Mouse (Mus musculus) cortical plate, adult 2 months (tissue): ENCODE results near the gene Kcnh7. TPM values are rescaled to one million over a fixed set of nuclear protein-coding genes. Genes with fewer than 3 reads are reported as not detected.

Experiments used
- H3K27ac ChIP-seq: fragments of 200-500 bp; 2 replicates; pipeline ENCODE4 v1.5.1; 2012; ENCODE audit warnings: low read length, control low read depth, inconsistent platforms; ENCODE audit not compliant: insufficient read depth
- H3K4me1 ChIP-seq: fragments of 200-500 bp; 2 replicates; pipeline ENCODE4 v1.6.1; 2011; ENCODE audit warnings: low read length; ENCODE audit not compliant: control insufficient read depth, insufficient read depth
- H3K4me3 ChIP-seq: fragments of 200-500 bp; 2 replicates; pipeline ENCODE4 v1.5.1; 2011; ENCODE audit warnings: mild to moderate bottlenecking, low read length, control low read depth; ENCODE audit not compliant: insufficient read depth
- CTCF ChIP-seq: fragments of 200-500 bp; IDR thresholded peaks from 2 replicates; pipeline ENCODE4 v1.5.1; 2011; ENCODE audit warnings: mild to moderate bottlenecking, control low read depth, low read length; ENCODE audit not compliant: insufficient read depth; ENCODE audit errors: extremely low read depth
- POLR2A ChIP-seq: fragments of 200-500 bp; IDR thresholded peaks from 2 replicates; pipeline ENCODE4 v1.6.1; 2011; ENCODE audit warnings: mild to moderate bottlenecking, low read length, control low read depth; ENCODE audit not compliant: insufficient read depth; ENCODE audit errors: extremely low read depth
- polyA plus RNA-seq: library from polyadenylated mRNA; depleted of rRNA; stranded (reverse); fragments of >200 nt; gene quantifications from 2 replicates; pipeline ENCODE4 v1.2.3, GENCODE M21; 2012

Gene Kcnh7
- polyA plus RNA-seq, 1 experiment, result 26.9 TPM

DNA sequence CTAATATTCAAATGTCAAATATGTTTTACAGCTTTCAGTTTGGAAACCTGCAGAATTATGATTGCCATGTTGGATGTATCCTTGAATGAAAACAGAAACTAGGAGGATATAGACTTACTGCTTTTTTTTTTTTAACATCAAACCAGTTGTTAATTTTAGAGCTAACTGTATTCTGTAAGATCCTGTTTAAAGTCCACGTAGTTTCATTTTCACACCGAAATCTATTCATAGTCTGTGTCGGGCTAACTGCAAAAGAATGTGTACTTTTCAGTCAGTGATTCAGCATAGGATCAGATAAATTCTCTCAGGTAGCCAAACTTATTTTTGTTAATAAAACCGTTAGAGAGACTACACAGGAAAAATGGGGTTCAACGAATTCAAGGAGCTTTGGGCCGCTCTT lies 498.2 kb downstream of the Kcnh7 start:
- H3K27ac ChIP-seq, result no peak overlapping the region
- H3K4me3 ChIP-seq, result no peak overlapping the region
- TF ChIP-seq POLR2A, result no peak
- H3K4me1 ChIP-seq, result peaks cover 3% of the 10 kb centered on the region; the same call in 1 of the 2 replicates

- H3K4me3 ChIP-seq, result no peak overlapping the region
- H3K27ac ChIP-seq, result peak overlapping the region; percentile 61
- peaks cover 3% of the 10 kb centered on the region; the same call in 1 of the 2 replicates for H3K4me1 ChIP-seq
- TF ChIP-seq POLR2A (no peak), CTCF (no peak)
Measured at GRCm38 (mm10) chr2:62684989-62685595, 499.0 kb downstream of the Kcnh7 start.

GRCm38 (mm10) chr2:62681667-62682066 lies 502.4 kb downstream of the Kcnh7 start:
- peaks cover 3% of the 10 kb centered on the region; the same call in 1 of the 2 replicates for H3K4me1 ChIP-seq
- H3K4me3 ChIP-seq, result no peak overlapping the region
- no peak overlapping the region for H3K27ac ChIP-seq
- TF ChIP-seq CTCF (no peak), POLR2A (no peak)

GRCm38 (mm10) chr2:62672788-62673187 lies 511.3 kb downstream of the Kcnh7 start:
- Histone ChIP-seq H3K27ac (no peak overlapping the region), H3K4me1 (no peaks in the 10 kb centered on the region), H3K4me3 (no peak overlapping the region)
- TF ChIP-seq POLR2A (no peak), CTCF (no peak)

GRCm38 (mm10) chr2:62670767-62671166 lies 513.3 kb downstream of the Kcnh7 start:
- TF ChIP-seq POLR2A (no peak), CTCF (no peak)
- Histone ChIP-seq H3K4me1 (no peaks in the 10 kb centered on the region), H3K4me3 (no peak overlapping the region), H3K27ac (no peak overlapping the region)

- H3K4me3 ChIP-seq, result no peak overlapping the region
- TF ChIP-seq POLR2A (no peak), CTCF (no peak)
- no peak overlapping the region for H3K27ac ChIP-seq
- no peaks in the 10 kb centered on the region for H3K4me1 ChIP-seq
Measured at GRCm38 (mm10) chr2:62670301-62670700, 513.8 kb downstream of the Kcnh7 start.

DNA sequence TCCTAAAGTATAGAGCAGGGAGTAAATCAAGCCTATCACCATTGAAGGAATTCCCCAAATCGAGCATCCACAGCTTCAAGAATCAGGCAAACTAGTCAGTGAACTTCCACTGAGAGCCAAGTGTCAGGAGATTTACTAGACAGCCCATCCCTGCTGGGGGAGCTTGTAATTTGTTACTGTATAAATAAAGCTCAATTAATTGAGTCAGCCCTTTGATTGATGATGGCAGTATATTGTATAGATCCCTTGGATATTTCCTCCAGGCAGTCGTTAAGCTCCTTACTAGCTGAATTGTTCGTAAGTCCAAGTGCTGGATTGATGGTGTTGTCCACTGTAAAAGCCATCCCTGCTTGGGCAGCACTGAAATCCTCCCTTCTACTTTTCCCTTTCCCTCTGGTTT lies 514.2 kb downstream of the Kcnh7 start:
- no peak overlapping the region for H3K27ac ChIP-seq
- no peaks in the 10 kb centered on the region; the same call in 1 of the 2 replicates for H3K4me1 ChIP-seq
- TF ChIP-seq POLR2A (no peak), CTCF (no peak)
- H3K4me3 ChIP-seq, result no peak overlapping the region

- TF ChIP-seq CTCF (no peak), POLR2A (no peak)
- Histone ChIP-seq H3K27ac (no peak overlapping the region), H3K4me1 (no peaks in the 10 kb centered on the region; the same call in 1 of the 2 replicates), H3K4me3 (no peak overlapping the region)
Measured at GRCm38 (mm10) chr2:62665536-62665935, 518.6 kb downstream of the Kcnh7 start.

GRCm38 (mm10) chr2:62664839-62665238 lies 519.2 kb downstream of the Kcnh7 start:
- peak overlapping the region; percentile 96; the same call in 1 of the 2 replicates for H3K4me3 ChIP-seq
- TF ChIP-seq CTCF, result no peak
- no peak for TF ChIP-seq POLR2A
- no peaks in the 10 kb centered on the region; the same call in 1 of the 2 replicates for H3K4me1 ChIP-seq
- no peak overlapping the region for H3K27ac ChIP-seq

DNA sequence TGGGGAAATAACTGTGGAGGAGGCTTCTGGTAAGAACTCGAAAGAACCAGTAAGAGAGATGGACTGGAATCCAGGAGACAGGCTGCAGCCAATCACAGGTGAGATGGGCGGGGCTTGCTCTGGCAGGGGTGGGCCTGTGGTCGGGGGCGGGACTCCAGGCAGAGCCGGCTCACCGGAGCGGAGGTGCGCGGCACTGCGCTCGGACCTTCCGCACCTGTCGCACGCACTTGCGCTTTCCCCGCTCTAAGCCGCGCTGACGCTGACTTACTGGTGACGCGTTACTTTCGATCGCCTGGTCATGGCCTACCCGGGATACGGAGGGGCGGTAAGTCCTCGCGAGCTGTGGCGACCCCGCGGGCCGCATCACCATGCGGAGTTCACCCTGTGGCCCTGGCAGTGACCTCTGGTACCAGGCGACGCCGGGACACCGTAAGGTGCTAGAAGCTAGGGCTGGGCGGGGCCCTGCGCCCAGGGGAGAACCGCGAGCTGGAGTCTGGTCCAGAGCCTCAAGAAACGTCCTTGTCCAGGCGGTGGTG lies 519.9 kb downstream of the Kcnh7 start, which contains the start of gene Gca:
Gene Gca (plus strand): TSS at position 151 of the 536 bp plus-strand sequence.
- no peaks in the 10 kb centered on the region; the same call in 1 of the 2 replicates for H3K4me1 ChIP-seq
- H3K4me3 ChIP-seq, result peak within 1 kb of the TSS; percentile 96
- peak; percentile 70; the same call in 1 of the 2 replicates for TF ChIP-seq POLR2A
- no peak for TF ChIP-seq CTCF
- peak within 1 kb of the TSS; percentile 32; the same call in 1 of the 2 replicates for H3K27ac ChIP-seq
